Mouse (Mus musculus) adrenal gland, adult 18-20 months (tissue): ENCODE measurements at regions not wholly inside any gene's neighbourhood (a gene's known extent, or its start where the extent isn't known, plus 50 kb on each side); places are given as distances from the start of the nearest gene placed in this dataset.

Experiments used
- DNase-seq, 2 experiments: peaks; one replicate each; pipeline ENCODE4 v3.0.0; 2021 to 2022; ENCODE audit warnings: low spot score in 2 of 2

DNA sequence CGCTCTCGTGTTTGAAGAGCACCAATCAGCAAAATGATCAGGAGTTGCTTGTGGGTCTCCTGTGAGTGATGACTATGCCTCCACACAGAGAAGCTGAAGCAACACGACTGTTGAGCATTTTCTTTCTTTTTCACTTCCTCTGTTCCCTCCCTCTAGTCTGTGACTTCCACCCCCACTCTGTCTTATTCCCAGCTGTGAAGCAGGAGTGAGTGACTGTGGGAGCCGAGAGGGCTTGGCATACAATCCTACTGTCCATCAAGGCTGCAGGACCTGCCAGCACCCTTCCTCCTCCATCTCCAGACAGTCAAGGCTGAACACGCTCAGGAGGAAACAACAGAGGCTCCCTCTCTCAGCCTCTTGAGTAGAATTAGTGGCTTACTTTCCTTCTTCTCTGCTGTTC, 401.3 kb downstream of the Plcl1 start:
- no peak for DNase-seq

DNA sequence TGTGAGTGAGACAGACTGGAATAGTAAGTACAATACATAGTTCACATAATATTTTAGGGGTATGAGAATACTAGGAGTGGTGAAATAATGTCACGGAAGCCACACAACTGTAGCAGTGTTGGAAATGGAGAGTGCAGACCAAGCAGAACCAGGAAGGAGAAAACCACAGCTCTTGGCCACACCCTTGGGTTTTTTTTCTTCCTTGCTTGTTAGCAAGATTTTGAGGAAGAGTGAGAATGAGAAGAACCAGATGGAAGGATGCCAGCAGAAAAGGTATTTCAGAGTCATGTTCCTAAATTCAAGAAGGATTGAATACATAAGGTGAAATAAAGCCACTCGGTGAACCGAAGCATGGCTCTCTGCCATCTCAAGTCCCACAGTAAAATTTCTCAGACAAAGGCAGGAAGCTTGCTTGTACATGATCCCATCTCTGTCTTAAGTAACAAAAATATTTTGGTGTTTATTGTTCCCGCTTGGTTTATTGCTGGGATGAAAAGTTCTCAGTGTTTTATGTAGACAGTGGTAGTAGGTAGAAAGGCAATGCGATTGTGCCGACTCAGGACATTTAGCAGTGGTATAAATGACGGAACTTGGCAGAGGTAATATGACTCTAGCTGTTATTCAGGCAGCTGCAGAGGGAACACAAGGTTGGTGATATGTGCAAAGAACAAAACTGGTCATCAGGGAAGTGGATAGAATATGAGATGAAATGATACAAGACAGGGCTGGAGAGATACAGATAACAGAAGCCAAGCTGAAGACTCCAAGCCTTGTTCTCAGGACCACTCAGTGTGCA, 403.2 kb downstream of the Plcl1 start:
- DNase-seq = no peak

DNA sequence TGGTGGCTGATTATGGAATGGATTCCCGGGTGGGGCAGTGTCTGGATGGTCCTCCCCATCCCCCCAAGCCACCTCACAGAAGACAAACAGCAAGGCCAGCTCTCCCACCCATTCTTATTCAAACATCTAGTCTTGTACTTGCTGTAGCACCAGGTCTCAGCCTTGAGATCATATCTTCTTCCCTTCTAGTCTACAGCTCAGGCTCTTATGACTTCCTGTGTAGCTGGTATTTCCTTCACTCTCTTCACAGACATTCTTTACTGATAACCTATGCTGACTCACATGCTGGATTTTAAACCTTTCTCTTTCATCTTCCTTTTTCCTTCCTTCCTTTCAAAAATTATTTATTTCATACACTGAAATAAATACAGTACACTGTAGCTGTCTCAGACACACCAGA, 406.8 kb downstream of the Plcl1 start:
- no peak for DNase-seq

DNA sequence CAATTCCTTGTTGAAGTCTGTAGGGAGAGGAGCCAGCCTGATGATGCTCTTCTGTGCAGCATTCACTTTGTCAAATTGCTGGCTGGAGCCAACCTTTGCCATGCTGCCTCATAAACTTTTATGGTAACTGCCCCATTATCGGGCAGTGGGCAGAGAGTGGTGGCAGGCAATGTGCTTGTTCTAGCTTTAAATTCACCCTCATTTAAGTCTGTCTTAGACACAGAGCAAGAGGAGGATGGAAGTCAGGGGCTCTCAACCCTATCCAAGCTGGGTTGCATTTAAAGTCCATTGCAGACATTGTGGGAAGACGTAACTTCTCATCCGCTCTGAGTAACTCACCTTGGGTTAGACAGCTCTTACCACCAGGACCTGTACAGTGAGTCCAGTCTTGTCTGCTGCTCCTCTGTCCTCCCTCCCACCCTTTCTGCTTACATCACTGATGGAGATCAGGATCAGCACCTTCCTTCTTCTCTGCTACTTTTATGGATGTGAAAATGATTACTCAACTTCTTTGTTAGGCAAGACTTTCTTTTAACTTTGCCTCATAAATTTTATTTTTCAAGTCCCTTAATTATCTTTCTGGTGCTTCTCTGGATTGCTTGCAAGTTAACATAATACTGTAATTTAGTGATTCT, 415.3 kb downstream of the Plcl1 start:
- DNase-seq = no peak

DNA sequence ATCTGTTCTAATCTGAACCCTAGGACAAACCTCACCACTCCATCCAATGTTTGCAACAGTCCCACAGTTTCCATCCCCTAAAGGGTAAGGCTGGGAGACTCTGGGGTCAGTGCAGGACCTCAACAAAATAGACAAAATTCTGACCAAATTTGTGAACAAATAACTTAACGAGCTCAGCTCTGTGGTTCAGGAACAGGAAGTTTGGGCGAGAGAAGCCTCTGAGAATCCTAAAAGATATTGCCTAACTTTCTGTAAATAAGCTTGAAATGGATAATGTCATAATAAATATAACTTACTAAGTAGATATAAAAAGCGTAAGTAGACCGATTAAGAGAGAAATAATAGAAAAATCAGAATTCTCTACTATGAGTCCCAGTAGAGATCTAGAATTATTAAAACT, 416.9 kb downstream of the Plcl1 start:
- no peak for DNase-seq

DNA sequence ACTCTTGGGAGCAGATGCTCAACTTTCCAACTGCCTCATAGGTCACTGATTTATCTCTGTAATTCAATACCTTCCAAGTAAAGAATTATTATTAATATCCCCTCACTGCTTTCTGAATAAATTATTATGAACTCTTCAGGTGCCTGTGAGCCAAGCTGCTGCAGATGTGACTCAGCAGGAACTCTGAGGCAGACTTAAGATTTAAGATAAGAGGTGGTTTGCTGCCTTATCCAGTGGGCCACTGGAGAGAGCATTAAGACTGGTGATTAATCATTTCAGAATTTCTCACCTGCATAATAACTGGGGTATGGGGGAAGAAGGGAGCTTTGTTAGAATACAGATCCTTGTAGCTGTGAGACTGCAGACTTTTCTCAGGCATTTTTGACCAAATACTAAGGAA, 421.5 kb downstream of the Plcl1 start:
- no peak for DNase-seq

DNA sequence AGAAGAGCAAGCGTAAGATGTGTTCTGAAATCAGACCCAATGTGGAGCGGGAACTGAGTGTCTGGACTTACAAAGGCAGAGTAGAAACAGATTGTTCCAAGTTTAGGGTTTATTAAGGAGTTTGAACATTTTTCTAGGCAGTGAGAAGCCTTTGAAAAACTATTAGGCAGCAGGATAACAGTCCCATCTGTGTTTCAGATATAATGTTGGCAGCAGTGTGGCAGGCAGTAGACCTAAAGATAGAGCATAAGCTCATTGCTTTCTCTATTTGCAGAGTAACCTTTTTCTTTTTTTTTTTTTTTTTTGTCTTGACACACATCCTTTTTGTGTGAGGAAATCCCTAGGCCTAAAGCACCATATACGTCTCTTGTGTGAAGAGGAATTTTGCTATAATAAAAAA, 429.6 kb downstream of the Plcl1 start:
- no peak for DNase-seq

DNA sequence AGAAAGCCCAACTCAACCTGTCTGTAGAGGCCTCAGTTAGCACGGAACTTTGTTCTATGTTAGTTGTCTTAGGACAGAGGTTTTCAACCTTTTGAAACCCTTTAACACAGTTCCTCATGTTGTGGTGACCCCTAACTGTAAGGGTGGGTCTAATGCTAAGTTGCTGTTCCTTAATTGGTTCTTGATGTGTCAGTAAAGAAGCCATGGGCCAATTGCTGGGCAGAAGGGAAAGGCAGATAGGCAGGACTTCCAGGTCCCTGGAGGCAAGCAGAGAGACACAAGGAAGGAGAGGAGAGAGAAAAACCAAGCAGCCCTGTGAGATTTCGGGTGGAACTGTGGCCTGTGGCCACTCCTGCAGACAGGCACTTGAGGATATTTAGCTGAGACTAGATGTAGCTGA, 431.0 kb downstream of the Plcl1 start:
- no peak for DNase-seq

DNA sequence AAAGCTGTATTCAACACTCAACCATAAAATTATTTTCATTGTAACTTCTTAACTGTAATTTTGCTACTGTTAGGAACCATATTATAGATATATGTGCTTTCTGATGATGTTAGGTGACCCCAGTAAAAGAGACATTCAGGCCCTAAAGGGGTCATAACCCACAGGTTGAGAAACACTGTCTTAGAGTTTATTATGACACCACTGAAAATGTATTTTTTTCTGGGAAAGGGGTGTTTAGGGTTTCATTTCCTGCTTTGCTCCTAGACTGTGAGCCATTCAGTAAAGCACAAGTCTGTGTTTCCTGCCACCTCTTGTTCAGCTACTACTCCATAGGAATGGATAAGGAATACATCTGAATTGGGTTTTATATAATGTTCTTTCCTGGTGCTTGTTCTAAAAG, 431.6 kb downstream of the Plcl1 start:
- DNase-seq = no peak

DNA sequence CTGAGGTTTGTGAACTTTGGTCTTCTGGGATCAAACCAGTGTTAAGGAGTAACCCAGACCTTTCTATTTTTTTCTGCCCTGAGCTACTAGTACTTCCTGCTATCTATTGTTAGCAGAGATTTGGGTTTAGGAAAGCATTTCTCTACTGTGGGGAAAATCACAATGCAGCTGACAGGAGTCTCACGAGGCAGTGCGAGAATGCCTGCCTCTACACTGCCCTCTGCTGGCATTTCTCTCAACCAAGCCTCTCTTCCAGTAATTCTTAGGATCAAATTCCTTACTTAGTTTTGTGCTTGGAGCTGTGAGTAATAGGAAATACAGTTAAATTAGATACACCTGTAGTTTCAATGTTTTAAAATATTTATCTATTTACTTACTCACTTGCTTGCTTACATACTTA, 432.4 kb downstream of the Plcl1 start:
- peak; percentile 40 to 43 for DNase-seq

DNA sequence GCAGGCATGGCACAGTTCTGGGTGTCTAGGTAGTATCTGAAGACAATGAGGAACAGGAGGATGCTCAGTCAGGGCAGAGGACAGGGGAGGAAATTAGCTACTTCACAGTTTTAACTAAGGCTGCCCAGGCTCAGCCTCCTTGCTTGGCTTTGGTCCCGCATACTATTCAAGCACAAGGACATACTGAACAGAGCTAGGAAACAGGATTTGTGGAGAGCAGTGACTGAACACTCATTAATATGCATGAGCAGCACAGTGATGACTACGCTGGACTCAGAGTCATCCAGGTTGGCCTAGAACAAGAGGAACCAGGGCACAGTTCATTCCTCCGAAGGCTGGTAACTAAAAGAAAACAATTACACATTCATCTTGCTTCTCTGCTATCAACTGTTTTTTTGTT, 443.1 kb downstream of the Plcl1 start:
- no peak for DNase-seq

DNA sequence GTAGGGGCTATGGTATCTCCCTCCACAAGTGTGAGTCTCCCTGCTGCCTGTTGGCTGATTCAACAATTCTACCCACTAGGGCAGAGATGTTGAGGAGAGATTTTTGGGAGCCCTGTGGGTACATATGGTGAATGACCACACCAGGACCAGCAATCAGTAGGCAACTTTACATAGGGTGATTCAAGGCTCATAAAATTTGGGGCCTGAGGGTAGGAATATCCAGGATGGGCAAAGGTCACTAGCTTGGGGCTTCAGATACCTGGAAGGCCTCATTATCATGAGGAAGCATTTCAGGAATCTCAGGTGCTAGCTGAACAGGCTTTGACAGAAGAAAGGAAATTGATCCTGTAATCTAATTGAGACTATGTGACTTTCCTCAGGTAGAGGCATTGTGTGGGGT, 446.6 kb downstream of the Plcl1 start:
- DNase-seq = no peak

DNA sequence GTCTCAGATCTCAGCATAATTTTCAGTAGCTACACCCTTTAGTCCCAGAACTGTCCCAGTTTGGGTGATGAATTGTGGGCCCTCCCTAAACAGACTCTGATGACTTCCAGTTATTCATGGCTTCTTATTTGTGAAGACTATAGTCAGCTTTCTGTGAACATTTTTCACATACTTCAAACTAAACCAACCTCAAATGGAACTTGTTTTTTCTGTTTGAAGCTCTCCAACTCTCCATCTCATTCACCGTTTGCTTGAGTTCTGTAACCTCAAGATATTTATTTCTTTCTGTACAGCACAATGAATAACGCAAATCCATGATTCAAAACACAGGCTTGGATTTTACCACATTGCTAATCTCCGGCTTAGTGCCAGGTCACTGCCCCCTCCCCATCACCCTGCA, 453.4 kb downstream of the Plcl1 start:
- no peak for DNase-seq

DNA sequence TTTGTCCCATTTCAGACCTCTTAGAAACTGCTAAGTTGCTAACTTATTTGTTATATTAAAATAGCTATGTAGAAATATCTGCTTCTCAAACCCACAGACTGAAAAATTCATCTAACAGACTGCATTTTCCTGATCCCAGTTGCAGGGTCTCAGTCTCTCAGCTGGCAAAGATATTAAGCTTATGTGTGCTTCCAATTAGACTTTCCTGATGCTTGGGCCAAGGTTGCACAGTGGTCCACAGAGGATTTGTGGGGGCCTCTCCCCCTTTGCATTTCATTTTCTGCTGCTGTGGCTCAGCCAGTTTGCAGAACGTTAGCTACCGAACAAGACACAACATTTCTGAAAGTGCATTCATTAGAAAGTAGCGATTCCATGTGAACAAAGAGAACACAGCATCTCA, 457.4 kb downstream of the Plcl1 start:
- DNase-seq = no peak

DNA sequence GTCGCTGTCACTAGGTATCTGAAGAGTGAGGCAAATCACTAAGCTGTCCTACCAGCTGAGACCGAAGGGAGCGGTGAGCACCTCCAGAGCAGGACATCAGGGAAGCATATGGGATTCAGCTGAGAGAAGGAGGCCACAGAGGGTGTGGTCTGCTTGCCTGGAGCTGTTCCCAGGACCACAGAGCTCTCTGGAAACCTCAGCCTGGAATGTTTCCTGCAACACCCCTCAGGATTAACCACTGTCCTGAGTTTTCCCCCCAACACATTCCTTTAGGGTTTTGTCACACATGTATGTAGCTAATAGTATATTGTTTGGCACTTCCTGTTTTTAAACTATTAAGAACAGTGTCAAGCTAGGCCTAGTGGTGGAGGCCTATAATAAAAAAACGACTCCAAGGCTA, 459.6 kb downstream of the Plcl1 start:
- no peak for DNase-seq

DNA sequence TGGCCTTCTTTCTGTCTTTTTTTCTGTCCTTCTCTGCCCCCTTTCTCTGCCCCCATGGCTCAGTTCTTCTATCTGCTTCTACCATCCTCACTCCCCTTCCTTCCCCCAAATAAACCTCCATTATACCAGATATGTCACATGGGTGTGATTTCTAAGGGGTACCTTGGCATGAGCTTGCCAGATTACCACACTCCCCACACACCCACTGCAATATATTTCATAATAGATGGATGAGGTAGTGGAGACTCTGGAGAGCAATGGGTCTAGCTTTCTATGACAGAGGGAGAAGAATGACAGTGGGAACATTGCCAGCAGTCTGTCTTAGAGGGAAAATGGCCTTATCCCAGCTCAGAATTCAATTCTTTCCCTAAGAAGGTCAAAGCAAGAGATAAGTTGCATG, 461.0 kb downstream of the Plcl1 start:
- DNase-seq = no peak

DNA sequence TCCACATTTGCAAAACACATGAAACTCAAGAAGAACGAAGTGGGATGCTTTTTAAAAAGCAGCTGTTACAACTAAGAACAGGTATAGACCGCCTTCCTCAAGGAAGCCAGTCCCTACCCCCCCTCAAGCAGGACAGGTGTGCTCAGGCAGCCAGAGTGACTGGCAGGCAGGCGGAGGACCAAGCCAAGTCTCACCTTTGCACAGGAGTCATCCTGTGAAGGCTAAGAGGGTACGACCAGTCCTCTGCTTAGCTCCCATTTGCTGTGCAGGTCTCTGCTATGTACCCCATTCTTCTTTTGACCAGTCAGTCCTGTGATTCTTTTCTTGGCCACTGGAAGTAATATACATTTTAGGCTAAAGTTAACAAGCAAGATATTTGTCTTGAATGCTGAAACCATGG, 467.9 kb downstream of the Plcl1 start:
- DNase-seq = no peak

DNA sequence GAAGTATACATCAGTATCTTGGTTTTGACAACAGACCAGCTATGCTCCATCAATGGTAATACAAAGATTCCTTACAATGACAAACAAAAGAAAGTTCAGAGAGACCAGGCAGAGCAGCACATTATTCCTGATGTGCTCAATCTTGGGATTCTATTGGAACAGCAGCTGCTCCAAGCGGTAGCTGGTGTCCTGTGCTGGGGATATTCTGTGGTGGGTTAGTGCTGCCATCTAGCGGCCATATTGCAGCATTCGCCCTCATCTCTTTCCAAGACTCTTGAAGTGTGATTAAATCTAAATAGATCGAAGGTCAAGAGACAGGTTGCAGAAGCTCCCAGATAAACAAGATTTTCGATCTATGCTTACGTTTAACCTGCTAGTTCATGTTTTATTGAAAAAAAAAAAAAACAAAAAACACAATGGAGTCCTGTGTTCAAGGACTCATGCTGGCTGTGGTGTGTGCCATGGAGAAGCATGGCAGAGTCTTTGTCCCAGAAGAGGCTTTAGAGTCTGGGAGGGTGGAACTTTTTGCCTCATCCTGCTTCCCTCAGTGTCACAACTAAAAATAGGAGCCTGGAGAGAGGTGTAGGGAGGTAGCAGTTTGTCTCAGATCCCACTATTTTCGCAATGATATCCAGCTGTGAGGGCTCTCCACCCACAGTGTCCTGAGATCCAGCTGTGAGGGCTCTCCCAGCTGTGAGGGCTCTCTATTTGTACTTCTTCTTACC, 468.6 kb downstream of the Plcl1 start:
- peak; percentile 52 to 56 for DNase-seq

DNA sequence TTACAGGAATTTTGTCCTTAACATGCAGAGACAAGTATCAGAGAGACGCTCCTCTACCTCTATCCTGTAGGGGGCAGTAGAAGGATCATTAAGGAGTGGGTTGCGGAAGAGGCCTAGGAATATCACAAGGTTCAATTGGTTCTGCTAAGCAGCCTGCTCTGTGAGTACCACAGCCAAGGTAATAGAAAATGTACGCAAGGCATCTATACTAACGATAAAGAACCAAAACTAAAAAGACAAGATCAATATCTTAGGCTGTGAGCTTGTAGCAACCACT, 469.1 kb downstream of the Plcl1 start:
- DNase-seq = no peak

DNA sequence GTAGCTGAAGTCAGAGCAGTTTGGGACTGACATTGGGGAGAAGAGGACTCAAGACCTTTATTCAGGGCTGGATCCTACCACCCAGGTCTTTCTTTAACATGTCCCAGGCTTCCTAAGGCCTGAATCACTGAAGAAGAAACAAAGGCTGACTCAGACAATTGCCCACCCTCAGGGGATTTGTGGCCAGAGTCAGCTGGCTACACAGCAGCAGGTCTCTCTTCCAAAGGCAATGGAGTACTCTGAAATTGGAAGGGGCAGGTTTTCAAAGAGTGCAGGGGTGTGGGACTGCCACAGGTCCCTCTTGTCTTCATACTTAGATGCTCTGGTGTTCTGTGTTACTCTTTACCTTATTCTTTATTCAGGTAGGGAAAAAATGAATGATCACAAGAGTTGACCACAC, 478.9 kb downstream of the Plcl1 start:
- DNase-seq = no peak

DNA sequence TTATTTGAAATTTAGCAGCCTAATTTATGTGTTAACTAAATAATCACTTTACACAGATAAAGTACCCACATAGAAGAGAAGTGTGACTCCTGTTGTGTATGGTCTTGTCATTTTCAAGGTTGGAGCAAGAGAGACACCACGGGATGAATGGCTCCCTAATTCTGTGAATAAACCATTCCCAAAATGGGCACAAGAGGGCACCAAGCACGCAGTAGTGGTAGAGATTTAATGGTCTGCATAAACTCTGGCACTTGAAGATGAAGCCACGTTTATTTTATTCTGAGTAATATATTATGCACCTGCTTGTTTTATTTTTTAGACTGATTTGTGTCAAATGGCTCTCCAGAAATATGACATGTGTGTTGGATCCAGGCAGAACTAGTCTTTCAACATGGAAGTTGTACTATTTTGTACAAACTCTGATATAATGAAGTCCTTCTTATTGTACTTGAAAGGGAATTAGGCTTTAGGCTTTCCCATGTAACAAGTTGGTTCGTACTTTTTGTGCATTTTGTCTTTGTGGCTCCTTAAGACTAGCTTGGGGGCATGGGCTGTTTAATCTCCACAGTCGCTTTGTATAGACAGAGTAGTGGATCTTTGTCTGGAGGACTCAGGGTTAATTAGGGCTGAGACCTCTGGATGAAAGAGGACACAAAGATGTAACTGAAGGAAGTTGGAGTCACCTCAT, 480.8 kb downstream of the Plcl1 start:
- peak; percentile 29 to 36 for DNase-seq

DNA sequence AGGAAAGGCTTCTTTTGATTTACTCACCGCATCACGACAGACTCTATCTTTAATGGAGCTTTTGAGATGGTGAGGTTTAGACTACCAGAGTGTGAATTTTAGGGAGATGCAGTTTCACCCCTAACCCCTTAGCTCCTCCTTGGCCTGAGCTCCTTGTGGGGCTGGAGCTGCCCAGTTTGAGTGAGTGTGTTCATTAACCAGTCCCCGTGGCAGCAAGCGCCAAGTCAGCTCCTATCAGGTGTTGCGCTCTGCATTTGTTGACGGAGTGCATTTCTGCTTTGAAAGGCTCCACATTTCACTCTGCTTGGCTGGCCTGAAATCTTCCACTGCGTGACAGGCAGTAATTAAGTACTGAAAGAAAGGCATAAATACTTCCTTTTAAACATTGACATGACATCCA, 481.7 kb downstream of the Plcl1 start:
- DNase-seq = no peak
